Mouse (Mus musculus) spleen, adult 2 months (tissue): ENCODE measurements at regions not wholly inside any gene's neighbourhood (a gene's known extent, or its start where the extent isn't known, plus 50 kb on each side); places are given as distances from the start of the nearest gene placed in this dataset.
A peak's percentile ranks its signal among the peaks of the same experiment; 100 is the strongest.

Experiments
- DNase-seq, 2 experiments: peaks; one replicate each; pipeline versions ENCODE4 v3.0.0 to v3.0.0-alpha.2; 2012 to 2021; ENCODE audit warnings: low spot score in 2 of 2, low read depth in 1 of 2
- H3K27ac ChIP-seq: fragments of 200-500 bp; 2 replicates; pipeline ENCODE4 v1.5.1; 2012; ENCODE audit warnings: low read length, inconsistent platforms; ENCODE audit not compliant: insufficient read depth
- H3K27me3 ChIP-seq: fragments of 200-500 bp; 2 replicates; pipeline ENCODE4 v1.6.1; 2012; ENCODE audit warnings: mild to moderate bottlenecking, moderate library complexity, low read length, inconsistent platforms; ENCODE audit not compliant: control insufficient read depth, insufficient read depth
- H3K36me3 ChIP-seq: fragments of 200-500 bp; 2 replicates; pipeline ENCODE4 v1.6.1; 2012; ENCODE audit warnings: mild to moderate bottlenecking, low read length, inconsistent platforms; ENCODE audit not compliant: control insufficient read depth, insufficient read depth
- H3K4me1 ChIP-seq: fragments of 200-500 bp; 2 replicates; pipeline ENCODE4 v1.6.1; 2011; ENCODE audit warnings: inconsistent platforms; ENCODE audit not compliant: control insufficient read depth, insufficient read depth, insufficient read length
- H3K4me3 ChIP-seq: fragments of 200-500 bp; 2 replicates; pipeline ENCODE4 v1.5.1; 2011; ENCODE audit warnings: mild to moderate bottlenecking, inconsistent platforms; ENCODE audit not compliant: insufficient read depth, insufficient read length; ENCODE audit errors: extremely low read depth
- CTCF ChIP-seq: fragments of 200-500 bp; IDR thresholded peaks from 2 replicates; pipeline ENCODE4 v1.5.1; 2011; ENCODE audit warnings: mild to moderate bottlenecking, inconsistent platforms; ENCODE audit not compliant: insufficient read depth, insufficient read length, insufficient replicate concordance; ENCODE audit errors: extremely low read depth
- POLR2A ChIP-seq: fragments of 200-500 bp; IDR thresholded peaks from 2 replicates; pipeline ENCODE4 v1.6.1; 2011; ENCODE audit warnings: low read depth, low read length, inconsistent platforms
- WGBS: fragments of 180-500 bp; shearing (Covaris S2); methylation state at CpG from one replicate; pipeline ENCODE4 v1.1.7; 2018; 5-methylcytosine and 5-hydroxymethylcytosine counted together

GRCm38 (mm10) chr8:8984159-8984828, 294.0 kb upstream of the Arglu1 start:
- WGBS = 11% methylated on average over 13 of the region's 13 CpGs
- TF ChIP-seq CTCF (no peak), POLR2A (no peak)
- peaks cover 10% of the 10 kb centered on the region; the same call in 1 of the 2 replicates for H3K4me1 ChIP-seq
- no peaks in the 10 kb centered on the region for H3K27me3 ChIP-seq
- no peak for DNase-seq
- H3K27ac ChIP-seq = no peak overlapping the region
- no peaks in the 10 kb centered on the region for H3K36me3 ChIP-seq
- H3K4me3 ChIP-seq = peak overlapping the region; percentile 25; the same call in 1 of the 2 replicates

GRCm38 (mm10) chr8:8983133-8983661, 292.9 kb upstream of the Arglu1 start:
- Histone ChIP-seq H3K36me3 (no peaks in the 10 kb centered on the region), H3K4me3 (no peak overlapping the region), H3K27ac (no peak overlapping the region), H3K4me1 (peaks cover 10% of the 10 kb centered on the region; the same call in 1 of the 2 replicates), H3K27me3 (no peaks in the 10 kb centered on the region)
- TF ChIP-seq CTCF = no peak
- TF ChIP-seq POLR2A = no peak
- 20% methylated on average over 5 of the region's 5 CpGs for WGBS
- DNase-seq = no peak

DNA sequence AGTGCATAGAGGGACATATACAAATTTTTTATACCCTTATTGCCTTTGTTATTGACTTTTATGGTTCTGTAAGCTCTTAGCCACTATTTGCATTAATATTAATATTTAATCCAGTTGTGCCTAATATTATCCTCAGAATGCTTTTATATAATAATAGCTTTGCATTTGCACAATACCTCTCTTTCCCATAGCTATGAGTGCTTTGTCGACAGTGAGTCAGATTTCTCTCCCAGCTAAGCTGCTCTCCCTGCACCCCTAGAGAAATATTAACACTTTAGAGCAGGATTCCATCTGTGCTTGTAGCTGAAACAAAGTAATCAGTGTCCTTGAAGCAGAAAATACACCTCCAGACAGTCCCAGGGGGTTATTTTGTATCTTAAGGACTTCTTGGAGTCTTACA, 288.6 kb upstream of the Arglu1 start:
- WGBS = 74% methylated on average over 1 of the region's 1 CpGs
- Histone ChIP-seq H3K36me3 (no peaks in the 10 kb centered on the region), H3K27ac (no peak overlapping the region), H3K4me3 (no peak overlapping the region), H3K27me3 (no peaks in the 10 kb centered on the region), H3K4me1 (peaks cover 6% of the 10 kb centered on the region; the same call in 1 of the 2 replicates)
- DNase-seq = no peak
- TF ChIP-seq POLR2A = no peak

GRCm38 (mm10) chr8:8973769-8974168, 283.4 kb upstream of the Arglu1 start:
- WGBS = 36% methylated on average over 6 of the region's 6 CpGs
- TF ChIP-seq POLR2A (no peak), CTCF (no peak)
- no peak overlapping the region for H3K4me3 ChIP-seq
- peaks cover 8% of the 10 kb centered on the region; the same call in 1 of the 2 replicates for H3K4me1 ChIP-seq
- H3K27me3 ChIP-seq = no peaks in the 10 kb centered on the region
- no peak overlapping the region for H3K27ac ChIP-seq
- no peak for DNase-seq
- H3K36me3 ChIP-seq = no peaks in the 10 kb centered on the region

DNA sequence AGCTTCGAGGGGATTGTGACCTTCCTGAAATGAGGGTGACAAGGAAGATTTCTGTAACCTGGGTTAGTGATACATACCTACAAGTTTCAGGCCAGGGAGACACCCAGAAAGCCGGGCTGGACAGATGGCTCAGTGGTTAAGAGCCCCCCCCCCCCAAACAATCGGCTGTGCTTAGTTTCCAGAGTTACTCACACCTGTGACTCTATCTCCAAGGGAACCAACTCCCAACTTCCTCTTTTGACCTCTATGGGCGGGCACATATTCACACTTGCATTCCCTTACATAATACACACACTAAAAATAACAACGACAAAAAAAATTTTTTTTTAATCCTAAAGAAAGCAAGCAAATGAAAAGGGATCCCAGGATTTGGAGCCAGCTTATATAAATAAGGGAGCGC, 283.0 kb upstream of the Arglu1 start:
- Histone ChIP-seq H3K4me3 (no peak overlapping the region), H3K27ac (no peak overlapping the region), H3K36me3 (no peaks in the 10 kb centered on the region), H3K27me3 (no peaks in the 10 kb centered on the region), H3K4me1 (peaks cover 8% of the 10 kb centered on the region; the same call in 1 of the 2 replicates)
- TF ChIP-seq POLR2A = no peak
- no peak for TF ChIP-seq CTCF
- DNase-seq = no peak
- 10% methylated on average over 6 of the region's 6 CpGs for WGBS

- TF ChIP-seq POLR2A (no peak), CTCF (no peak)
- H3K36me3 ChIP-seq = no peaks in the 10 kb centered on the region
- no peaks in the 10 kb centered on the region for H3K27me3 ChIP-seq
- peaks cover 8% of the 10 kb centered on the region; the same call in 1 of the 2 replicates for H3K4me1 ChIP-seq
- no peak overlapping the region for H3K27ac ChIP-seq
- no peak for DNase-seq
- WGBS = 59% methylated on average over 5 of the region's 5 CpGs
- H3K4me3 ChIP-seq = no peak overlapping the region
Observed at GRCm38 (mm10) chr8:8970776-8971175, 280.5 kb upstream of the Arglu1 start.

- 89% methylated on average over 5 of the region's 5 CpGs for WGBS
- H3K27me3 ChIP-seq = no peaks in the 10 kb centered on the region
- TF ChIP-seq POLR2A = no peak
- TF ChIP-seq CTCF = no peak
- H3K36me3 ChIP-seq = no peaks in the 10 kb centered on the region
- no peak overlapping the region for H3K4me3 ChIP-seq
- peaks cover 8% of the 10 kb centered on the region; the same call in 1 of the 2 replicates for H3K4me1 ChIP-seq
- no peak for DNase-seq
- H3K27ac ChIP-seq = no peak overlapping the region
Observed at GRCm38 (mm10) chr8:8970346-8970745, 280.0 kb upstream of the Arglu1 start.
